ENCODE assay signal across 28 mouse cellular contexts in the genomic region with DNA sequence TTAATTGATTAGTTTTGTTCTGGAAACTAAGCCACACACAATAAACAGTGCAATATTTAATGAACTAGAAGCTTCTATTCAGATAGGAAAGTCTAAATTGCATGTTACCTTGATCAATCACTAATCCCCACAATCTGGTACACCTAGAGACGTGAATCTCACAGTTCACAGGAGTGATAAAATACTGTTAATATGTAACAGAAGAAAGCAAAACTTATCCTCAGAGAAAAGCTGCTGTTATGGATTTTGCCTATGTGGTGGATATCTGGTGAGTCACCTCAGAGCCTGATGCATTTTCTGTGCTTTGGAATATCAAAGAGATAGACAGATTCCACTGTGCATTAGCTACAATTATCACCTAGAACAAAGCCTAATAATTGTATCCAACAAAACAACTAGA.
"Had no signal": no experiment of that assay in that cellular context is flagged by ENCODE, and none has a peak within 500 bp of the region (broad histone marks: within the 10 kb centered on the region; RNA-seq: fewer than 3 reads in every experiment).

No protein-coding gene starts in this region.

- H3K4me2 ChIP-seq: embryonic facial prominence, embryonic 12.5 days; embryonic facial prominence, embryonic 13.5 days; embryonic facial prominence, embryonic 15.5 days; forebrain, embryonic 12.5 days; forebrain, embryonic 13.5 days; forebrain, embryonic 15.5 days had no signal

- H3K9ac ChIP-seq: embryonic facial prominence, embryonic 12.5 days; embryonic facial prominence, embryonic 13.5 days; embryonic facial prominence, embryonic 15.5 days; forebrain, embryonic 12.5 days; forebrain, embryonic 13.5 days; forebrain, embryonic 15.5 days; forebrain, postnatal 0 days had no signal

- DNase-seq: cerebellum, adult 2 months; cerebellum, adult 8-10 months; cerebellum, adult 9-11 months; cerebellum, postnatal 10 days; cerebellum, postnatal 14 days; cerebellum, postnatal 25 days; cerebellum, postnatal 36 days; embryo, embryonic 11 days; forebrain, postnatal 0 days; gastrocnemius, adult 2 months; gastrocnemius, postnatal 10 days; gastrocnemius, postnatal 14 days; gastrocnemius, postnatal 25 days; gastrocnemius, postnatal 36 days; heart, adult 11 months; heart, adult 18-20 months; heart, adult 2 months had no signal

- H3K27me3 ChIP-seq: embryonic facial prominence, embryonic 12.5 days; embryonic facial prominence, embryonic 13.5 days; embryonic facial prominence, embryonic 15.5 days; forebrain, embryonic 12.5 days; forebrain, embryonic 13.5 days; forebrain, embryonic 15.5 days had no signal

- ATAC-seq: forebrain, embryonic 13.5 days; forebrain, embryonic 14.5 days; forebrain, embryonic 15.5 days; forebrain, embryonic 16.5 days; forebrain, postnatal 0 days had no signal

- H3K36me3 ChIP-seq: embryonic facial prominence, embryonic 10.5 days; embryonic facial prominence, embryonic 12.5 days; embryonic facial prominence, embryonic 13.5 days; embryonic facial prominence, embryonic 15.5 days; forebrain, embryonic 10.5 days; forebrain, embryonic 12.5 days; forebrain, embryonic 15.5 days had no signal

- H3K27ac ChIP-seq: embryonic facial prominence, embryonic 10.5 days; embryonic facial prominence, embryonic 12.5 days; embryonic facial prominence, embryonic 13.5 days; embryonic facial prominence, embryonic 15.5 days; forebrain, embryonic 10.5 days; forebrain, embryonic 12.5 days; forebrain, embryonic 13.5 days; forebrain, embryonic 15.5 days; gastrocnemius, adult 2 months; heart, adult 2 months had no signal

- H3K4me3 ChIP-seq: embryonic facial prominence, embryonic 10.5 days; embryonic facial prominence, embryonic 12.5 days; embryonic facial prominence, embryonic 13.5 days; embryonic facial prominence, embryonic 15.5 days; erythroblast, embryonic 14.5 days; forebrain, embryonic 10.5 days; forebrain, embryonic 12.5 days; forebrain, embryonic 13.5 days; forebrain, embryonic 15.5 days; gastrocnemius, adult 2 months; heart, adult 2 months had no signal

- H3K4me1 ChIP-seq: embryonic facial prominence, embryonic 10.5 days; embryonic facial prominence, embryonic 12.5 days; embryonic facial prominence, embryonic 13.5 days; embryonic facial prominence, embryonic 15.5 days; forebrain, embryonic 10.5 days; forebrain, embryonic 12.5 days; forebrain, embryonic 13.5 days; forebrain, embryonic 15.5 days had no signal

- H3K9me3 ChIP-seq: embryonic facial prominence, embryonic 10.5 days; embryonic facial prominence, embryonic 12.5 days; embryonic facial prominence, embryonic 13.5 days; embryonic facial prominence, embryonic 15.5 days; forebrain, embryonic 10.5 days; forebrain, embryonic 12.5 days; forebrain, embryonic 13.5 days; forebrain, embryonic 15.5 days had no signal
